Mouse (Mus musculus): ENCODE results near the gene Ifit1bl2.
"Not testable (repeated sequence)": the region's sequence is repeated elsewhere in the genome, so short reads cannot be mapped to it uniquely, and the experiment has no call there.

Ifit1bl2 gene

GRCm38 (mm10) chr19:34640623-34641022 lies at the start of gene Ifit1bl2, which contains the start of gene Ifit1:
Ifit1bl2 (minus strand) TSS chr19:34640743.
Ifit1 (plus strand) TSS chr19:34640871.
- DNase-seq: no peak

- DNase-seq: no peak
These were observed 45.0 kb upstream of the Ifit1bl2 start for GRCm38 (mm10) chr19:34685530-34685929.

GRCm38 (mm10) chr19:34684857-34685256 lies 44.3 kb upstream of the Ifit1bl2 start:
- peak; percentile 40 for DNase-seq

- DNase-seq: no peak
These were observed 37.9 kb upstream of the Ifit1bl2 start for GRCm38 (mm10) chr19:34678428-34678827.

- DNase-seq: no peak
These were observed 32.9 kb upstream of the Ifit1bl2 start for GRCm38 (mm10) chr19:34673476-34673875.

GRCm38 (mm10) chr19:34666127-34666526 lies 25.6 kb upstream of the Ifit1bl2 start:
- DNase-seq: peak; percentile 50

- DNase-seq: no peak
These were observed 22.2 kb upstream of the Ifit1bl2 start for GRCm38 (mm10) chr19:34662740-34663139.

- DNase-seq: peak; percentile 46
These were observed 21.5 kb upstream of the Ifit1bl2 start for GRCm38 (mm10) chr19:34662067-34662507.

- DNase-seq: no peak
These were observed 16.2 kb upstream of the Ifit1bl2 start for GRCm38 (mm10) chr19:34656511-34657298.

GRCm38 (mm10) chr19:34655227-34655805 lies 14.8 kb upstream of the Ifit1bl2 start:
- DNase-seq: no peak

GRCm38 (mm10) chr19:34650997-34651396 lies 10.5 kb upstream of the Ifit1bl2 start:
- DNase-seq: no peak

- no peak for DNase-seq
These were observed 9.7 kb upstream of the Ifit1bl2 start for GRCm38 (mm10) chr19:34650276-34650675.

- DNase-seq: not testable (repeated sequence)
These were observed 7.1 kb upstream of the Ifit1bl2 start for GRCm38 (mm10) chr19:34647630-34648029.

- no peak for DNase-seq
These were observed 2.1 kb upstream of the Ifit1bl2 start for GRCm38 (mm10) chr19:34642616-34643015.

- DNase-seq: peak; percentile 52
These were observed 3.5 kb downstream of the Ifit1bl2 start for GRCm38 (mm10) chr19:34636933-34637557.

GRCm38 (mm10) chr19:34633484-34633883 lies 7.1 kb downstream of the Ifit1bl2 start:
- DNase-seq: no peak

- no peak for DNase-seq
These were observed 9.1 kb downstream of the Ifit1bl2 start for GRCm38 (mm10) chr19:34631487-34631886.

GRCm38 (mm10) chr19:34627496-34627895 lies 13.0 kb downstream of the Ifit1bl2 start:
- DNase-seq: no peak

GRCm38 (mm10) chr19:34624663-34625062 lies 15.9 kb downstream of the Ifit1bl2 start:
- DNase-seq: no peak

GRCm38 (mm10) chr19:34623781-34624180 lies 16.8 kb downstream of the Ifit1bl2 start:
- DNase-seq: no peak

GRCm38 (mm10) chr19:34620871-34621270 lies 19.7 kb downstream of the Ifit1bl2 start:
- DNase-seq: no peak

GRCm38 (mm10) chr19:34612243-34613001 lies 28.1 kb downstream of the Ifit1bl2 start:
- not testable (repeated sequence) for DNase-seq

GRCm38 (mm10) chr19:34610118-34610517 lies 30.4 kb downstream of the Ifit1bl2 start:
- not testable (repeated sequence) for DNase-seq

Measured in right cerebral cortex, adult 18-20 months (tissue).